In genomic region chr16:92644718-92645422, GRCm38 (mm10) we compare ENCODE assay signal across 10 mouse cellular contexts.
DNase-seq lines count a peak whose midpoint lies in the region; ATAC-seq and TF ChIP-seq lines count a peak whose summit lies in the region.
"Had no signal": no experiment of that assay in that cellular context is flagged by ENCODE, and none has a peak within 500 bp of the region (broad histone marks: within the 10 kb centered on the region; RNA-seq: fewer than 3 reads in every experiment).

No protein-coding gene starts in this region.

- H3K9ac ChIP-seq in kidney, postnatal 0 days (ENCODE audit: low read depth, low read length) = no peak overlapping the region
- H3K9ac ChIP-seq in embryonic facial prominence, embryonic 13.5 days = no peak overlapping the region
- peak overlapping the region; percentile 41; the same call in 1 of the 2 replicates for H3K9ac ChIP-seq in lung, embryonic 16.5 days (ENCODE audit: low read length)
- H3K9ac ChIP-seq in forebrain, embryonic 16.5 days (replicated peaks; ENCODE audit: low read depth, low read length) = no peak overlapping the region
- H3K9ac ChIP-seq: liver, embryonic 13.5 days had no signal

- no peak for ATAC-seq in kidney, postnatal 0 days (replicated peaks; ENCODE audit: low FRiP score, low read depth)
- ATAC-seq in embryonic facial prominence, embryonic 13.5 days (ENCODE audit: insufficient number of reproducible peaks, insufficient read depth, low FRiP score, low TSS enrichment, low read depth) = no peak
- ATAC-seq in lung, embryonic 16.5 days (ENCODE audit: low read depth) = peak; percentile 78
- ATAC-seq in forebrain, embryonic 16.5 days = no peak

- intact Hi-C loops in heart, postnatal 14 days (cut with DNase I) = no loop called here

- peak overlapping the region; percentile 31; the same call in 1 of the 2 replicates for H3K27ac ChIP-seq in kidney, postnatal 0 days
- H3K27ac ChIP-seq in embryonic facial prominence, embryonic 13.5 days = peak overlapping the region; percentile 89
- H3K27ac ChIP-seq in lung, embryonic 16.5 days (ENCODE audit: low read length) = peak overlapping the region; percentile 80
- H3K27ac ChIP-seq in forebrain, embryonic 16.5 days (ENCODE audit: low read length) = no peak overlapping the region
- H3K27ac ChIP-seq: liver, embryonic 13.5 days had no signal

- DNase-seq in kidney, postnatal 0 days (ENCODE audit: low spot score) = no peak
- DNase-seq in kidney, postnatal 10 days = no peak
- peak; percentile 63 to 74 for DNase-seq in thymus, adult 18-20 months
- no peak for DNase-seq in cerebellum, adult 18-20 months
- no peak for DNase-seq in heart, postnatal 14 days
- DNase-seq: kidney, adult 18-20 months; liver, embryonic 13.5 days had no signal

- H3K36me3 ChIP-seq in kidney, postnatal 0 days (ENCODE audit: insufficient read depth, low read length) = no peaks in the 10 kb centered on the region
- H3K36me3 ChIP-seq in embryonic facial prominence, embryonic 13.5 days = peaks cover 32% of the 10 kb centered on the region
- H3K36me3 ChIP-seq in lung, embryonic 16.5 days (ENCODE audit: control insufficient read depth, insufficient read depth, low read length) = no peaks in the 10 kb centered on the region
- H3K36me3 ChIP-seq in forebrain, embryonic 16.5 days (ENCODE audit: control insufficient read depth, insufficient read depth) = no peaks in the 10 kb centered on the region

- no peaks in the 10 kb centered on the region for H3K9me3 ChIP-seq in kidney, postnatal 0 days (replicated peaks; ENCODE audit: low read length)
- no peaks in the 10 kb centered on the region for H3K9me3 ChIP-seq in embryonic facial prominence, embryonic 13.5 days
- H3K9me3 ChIP-seq in lung, embryonic 16.5 days (ENCODE audit: control insufficient read depth, low read length) = no peaks in the 10 kb centered on the region
- H3K9me3 ChIP-seq in forebrain, embryonic 16.5 days (ENCODE audit: control insufficient read depth, low read length) = no peaks in the 10 kb centered on the region
- H3K9me3 ChIP-seq: liver, embryonic 13.5 days had no signal

- H3K4me3 ChIP-seq in kidney, postnatal 0 days (replicated peaks; ENCODE audit: low read depth, low read length) = no peak overlapping the region
- H3K4me3 ChIP-seq in embryonic facial prominence, embryonic 13.5 days = no peak overlapping the region
- no peak overlapping the region for H3K4me3 ChIP-seq in lung, embryonic 16.5 days (ENCODE audit: low read length)
- no peak overlapping the region for H3K4me3 ChIP-seq in forebrain, embryonic 16.5 days (replicated peaks; ENCODE audit: low read length)
- H3K4me3 ChIP-seq: liver, embryonic 13.5 days had no signal

- no peaks in the 10 kb centered on the region; the same call in 1 of the 2 replicates for H3K4me1 ChIP-seq in kidney, postnatal 0 days (replicated peaks; ENCODE audit: insufficient read depth, low read length)
- peaks cover 50% of the 10 kb centered on the region for H3K4me1 ChIP-seq in embryonic facial prominence, embryonic 13.5 days
- peaks cover 33% of the 10 kb centered on the region for H3K4me1 ChIP-seq in lung, embryonic 16.5 days (replicated peaks; ENCODE audit: control insufficient read depth, insufficient read depth, low read length)
- no peaks in the 10 kb centered on the region for H3K4me1 ChIP-seq in forebrain, embryonic 16.5 days (replicated peaks; ENCODE audit: control insufficient read depth, insufficient read depth, low read length)

- TF ChIP-seq CTCF in kidney, postnatal 0 days (IDR thresholded peaks at IDR 0.05; ENCODE audit: low read depth) = no peak

- 35% methylated on average over 15 of the region's 15 CpGs for WGBS in kidney, postnatal 0 days
- WGBS in embryonic facial prominence, embryonic 13.5 days = 32% methylated on average over 15 of the region's 15 CpGs
- WGBS in lung, embryonic 16.5 days = 34% methylated on average over 15 of the region's 15 CpGs
- WGBS in forebrain, embryonic 16.5 days = 77% methylated on average over 15 of the region's 15 CpGs

- no peaks in the 10 kb centered on the region for H3K27me3 ChIP-seq in kidney, postnatal 0 days (ENCODE audit: insufficient read depth, low read length)
- no peaks in the 10 kb centered on the region for H3K27me3 ChIP-seq in embryonic facial prominence, embryonic 13.5 days
- H3K27me3 ChIP-seq in lung, embryonic 16.5 days (ENCODE audit: control insufficient read depth, insufficient read depth, low read depth, low read length) = no peaks in the 10 kb centered on the region
- H3K27me3 ChIP-seq in forebrain, embryonic 16.5 days (replicated peaks; ENCODE audit: control insufficient read depth, insufficient read depth, low read length) = no peaks in the 10 kb centered on the region; the same call in 1 of the 2 replicates
- H3K27me3 ChIP-seq: liver, embryonic 13.5 days had no signal

- no peak overlapping the region for H3K4me2 ChIP-seq in kidney, postnatal 0 days (ENCODE audit: low read length)
- H3K4me2 ChIP-seq in embryonic facial prominence, embryonic 13.5 days = no peak overlapping the region; the same call in 1 of the 2 replicates
- peak overlapping the region; percentile 16; the same call in 1 of the 2 replicates for H3K4me2 ChIP-seq in lung, embryonic 16.5 days (ENCODE audit: low read depth, low read length)
- H3K4me2 ChIP-seq in forebrain, embryonic 16.5 days (ENCODE audit: low read length) = no peak overlapping the region
- H3K4me2 ChIP-seq: liver, embryonic 13.5 days had no signal

Comparison
In these comparisons a context has a peak if more than half of its experiments do, and no peak if none do; other contexts are left out.
1. DNase-seq: peak in thymus, adult 18-20 months (2 of 2); none in kidney, postnatal 0 days (single experiment), kidney, postnatal 10 days (single experiment), cerebellum, adult 18-20 months (0 of 2) and heart, postnatal 14 days (0 of 2).